Mouse (Mus musculus) G1E (cell line): ENCODE measurements around the gene S100a4.

Source experiments
- CTCF ChIP-seq: IDR thresholded peaks from 2 replicates; pipeline ENCODE4 v1.5.1; 2012; ENCODE audit warnings: low read depth, low read length, inconsistent platforms, mixed read lengths
- GATA1 ChIP-seq: IDR thresholded peaks from 2 replicates; pipeline ENCODE4 v1.6.1; 2012; ENCODE audit warnings: borderline replicate concordance, low read length, inconsistent platforms, mixed read lengths
- GATA2 ChIP-seq: IDR thresholded peaks from 2 replicates; pipeline ENCODE4 v1.6.1; 2012; ENCODE audit warnings: low read depth, low read length, inconsistent platforms, borderline replicate concordance
- POLR2AphosphoS5 ChIP-seq: IDR thresholded peaks from 2 replicates; pipeline ENCODE4 v1.6.1; 2012; ENCODE audit warnings: low read depth, low read length, inconsistent platforms; ENCODE audit not compliant: insufficient replicate concordance
- TAL1 ChIP-seq: conservative IDR thresholded peaks from 2 replicates; pipeline ENCODE4 v1.6.1; 2012; ENCODE audit warnings: low read depth, low read length, inconsistent platforms, mixed read lengths

DNA sequence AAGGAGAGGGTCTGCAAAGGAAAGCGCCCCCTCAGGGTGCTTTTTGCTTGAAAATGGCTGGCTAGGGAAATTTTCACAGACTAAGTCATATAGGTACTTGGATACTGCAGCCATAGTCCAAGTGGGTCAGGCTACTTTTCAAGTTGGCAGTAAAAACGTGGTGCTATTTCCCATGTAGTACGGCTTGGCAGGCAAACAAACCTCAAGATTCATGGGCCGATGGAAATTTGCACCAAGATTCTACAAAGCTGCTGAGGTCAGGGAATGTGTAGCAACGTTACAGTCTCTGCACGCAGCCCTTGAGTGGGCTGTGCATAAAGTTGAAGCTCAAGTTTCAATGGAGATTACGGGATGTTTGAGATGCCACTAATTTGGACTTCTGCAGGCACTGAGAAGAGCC is 24.1 kb upstream of the S100a4 start:
- no peak for TF ChIP-seq CTCF
- TF ChIP-seq POLR2AphosphoS5: no peak
- no peak for TF ChIP-seq TAL1
- no peak for TF ChIP-seq GATA2
- TF ChIP-seq GATA1: no peak
